Mouse (Mus musculus): ENCODE measurements around the gene Eif5b. TPM values are rescaled to one million over a fixed set of nuclear protein-coding genes. Genes with fewer than 3 reads are reported as not detected.
"Not testable (repeated sequence)": the region's sequence is repeated elsewhere in the genome, so short reads cannot be mapped to it uniquely, and the experiment has no call there.

Eif5b gene
- total RNA-seq, 2 experiments from 2014 or later: 41.6 to 46.9 TPM

- no peak for DNase-seq
These were observed 5.2 kb downstream of the Eif5b start for GRCm38 (mm10) chr1:38003046-38003445.

DNA sequence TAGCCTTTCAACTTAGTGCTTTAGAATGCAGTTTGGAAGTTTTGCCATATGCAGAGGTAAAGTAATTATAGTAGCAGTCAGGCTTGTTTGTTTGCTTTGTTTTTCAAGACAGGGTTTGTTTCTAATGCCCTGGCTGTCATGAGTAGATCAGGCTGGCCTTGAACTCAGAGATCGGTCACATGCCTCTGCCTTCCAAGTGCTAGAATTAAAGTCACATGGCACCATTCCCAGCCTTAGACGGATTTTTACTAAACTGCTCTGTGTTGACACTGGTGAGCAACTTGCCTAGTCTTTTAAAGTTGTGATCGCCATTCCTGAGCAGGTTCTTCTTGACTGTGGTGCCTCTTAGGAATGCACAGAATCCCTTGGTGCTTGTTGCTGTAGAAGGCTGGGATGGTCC is 8.9 kb downstream of the Eif5b start:
- peak; percentile 50 to 59 for DNase-seq

GRCm38 (mm10) chr1:38011647-38012046 is 13.8 kb downstream of the Eif5b start:
- no peak for DNase-seq

DNA sequence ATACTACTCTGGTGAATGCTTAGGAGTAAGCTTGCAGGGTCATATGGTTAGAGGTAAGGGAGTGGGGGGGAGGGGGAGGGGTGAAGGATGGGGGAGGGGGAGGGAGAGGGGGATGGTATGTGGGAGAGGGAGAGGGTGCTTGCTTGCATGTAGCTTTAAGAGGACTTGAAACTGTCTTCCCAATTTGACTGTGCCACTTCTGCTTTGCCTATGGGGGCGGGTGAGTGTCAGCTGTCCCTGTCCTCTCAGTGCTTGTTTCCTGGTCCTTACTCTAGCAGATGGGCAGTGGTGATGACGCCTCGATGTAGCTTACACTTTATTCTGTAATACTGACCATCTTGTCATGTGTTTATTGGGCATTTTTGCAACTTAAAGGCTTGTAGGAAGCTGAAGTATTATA is 14.3 kb downstream of the Eif5b start:
- peak in 1 of 2 experiments; percentile 21 for DNase-seq

- no peak for DNase-seq
These were observed 14.7 kb downstream of the Eif5b start for GRCm38 (mm10) chr1:38012509-38012908.

- no peak for DNase-seq
These were observed 16.9 kb downstream of the Eif5b start for GRCm38 (mm10) chr1:38014551-38015203.

- DNase-seq: no peak
These were observed 29.5 kb downstream of the Eif5b start for GRCm38 (mm10) chr1:38027301-38027700.

GRCm38 (mm10) chr1:38031391-38031790 is 33.6 kb downstream of the Eif5b start:
- no peak for DNase-seq

- no peak for DNase-seq
These were observed 37.7 kb downstream of the Eif5b start for GRCm38 (mm10) chr1:38035521-38035920.

DNA sequence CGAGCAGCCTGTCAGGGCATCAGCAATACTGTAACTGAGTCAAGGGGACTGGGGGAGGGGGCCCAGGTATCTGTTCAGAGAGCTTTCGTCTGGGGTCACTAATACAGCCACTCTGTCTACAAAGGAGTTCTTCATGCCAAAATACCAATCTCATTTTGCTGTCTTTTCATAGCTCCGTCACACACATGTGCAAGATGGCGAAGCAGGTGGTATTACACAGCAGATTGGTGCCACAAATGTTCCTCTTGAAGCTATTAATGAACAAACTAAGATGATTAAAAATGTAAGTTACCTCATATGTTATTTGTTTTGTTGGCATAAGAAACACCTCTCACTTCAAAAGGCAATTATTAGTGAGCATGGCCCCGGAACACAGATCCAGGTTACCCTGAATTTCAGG is 39.6 kb downstream of the Eif5b start:
- DNase-seq: no peak

GRCm38 (mm10) chr1:38038898-38039297 is 41.1 kb downstream of the Eif5b start:
- no peak for DNase-seq

DNA sequence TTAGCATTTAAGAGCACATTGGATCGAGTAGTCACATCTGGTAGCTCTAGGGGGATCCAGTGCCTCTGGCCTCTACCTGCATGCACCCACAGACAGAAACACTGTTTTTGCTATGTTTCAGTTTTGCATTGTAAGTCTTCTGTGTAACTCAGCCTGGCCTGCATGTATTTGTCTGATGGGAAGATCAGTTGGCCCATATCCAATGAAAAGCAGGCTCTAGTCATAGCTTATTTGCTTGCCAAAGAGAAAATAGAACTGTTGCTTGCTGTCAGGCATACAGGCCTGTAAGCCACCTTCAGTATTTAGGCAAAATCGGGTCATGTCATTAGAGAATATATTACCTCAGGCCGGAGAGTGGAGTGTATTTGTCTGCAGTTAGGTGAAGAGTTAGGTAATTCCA is 50.3 kb downstream of the Eif5b start:
- no peak for DNase-seq

- DNase-seq: no peak
These were observed 51.8 kb downstream of the Eif5b start for GRCm38 (mm10) chr1:38049562-38049961.

- DNase-seq: peak in 1 of 2 experiments; percentile 20
These were observed 57.4 kb downstream of the Eif5b start for GRCm38 (mm10) chr1:38055176-38055575.

GRCm38 (mm10) chr1:38058417-38058816 is 60.6 kb downstream of the Eif5b start:
- no peak for DNase-seq

GRCm38 (mm10) chr1:38062156-38062555 is 64.3 kb downstream of the Eif5b start:
- DNase-seq: not testable (repeated sequence)

DNA sequence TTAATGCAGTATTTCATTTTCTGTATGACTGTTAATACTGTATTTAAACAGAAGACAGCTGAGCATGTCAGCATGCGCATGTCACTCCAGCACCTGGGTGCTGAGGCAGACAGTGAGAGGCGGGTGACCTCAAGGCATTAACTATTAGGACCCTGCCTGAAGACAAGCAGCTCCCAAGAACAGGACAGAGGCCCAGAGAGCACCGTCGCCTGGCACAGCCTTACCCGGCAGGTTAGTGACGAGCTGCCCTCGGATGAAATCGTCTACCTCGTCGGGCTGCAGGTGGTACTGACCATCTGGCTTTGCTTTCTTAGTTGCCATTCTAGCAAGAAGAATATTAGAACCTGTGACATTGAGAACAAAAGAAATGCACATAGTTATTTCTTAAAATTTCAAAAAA is 69.5 kb downstream of the Eif5b start:
- DNase-seq: no peak

- peak in 1 of 2 experiments; percentile 7 for DNase-seq
These were observed 73.5 kb downstream of the Eif5b start for GRCm38 (mm10) chr1:38071326-38071725.

DNA sequence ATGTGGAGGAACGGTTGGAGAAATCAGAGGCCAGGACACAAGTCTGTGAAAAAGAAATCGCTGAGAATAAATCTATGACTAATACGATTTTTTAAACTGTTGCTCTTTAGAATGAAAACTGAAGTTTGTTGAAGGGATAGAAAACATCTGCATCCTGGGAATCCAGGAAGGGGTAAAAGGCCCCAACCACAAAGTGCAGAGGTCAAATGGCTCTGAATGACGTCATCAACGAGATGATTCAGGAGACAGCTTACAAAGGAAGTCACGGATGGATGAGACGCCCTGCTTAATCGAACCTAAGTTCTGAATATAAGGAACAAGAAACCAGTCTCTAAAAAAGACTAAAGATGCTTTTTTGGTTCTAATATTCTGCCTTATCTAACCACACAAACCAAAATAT is 83.5 kb downstream of the Eif5b start:
- no peak for DNase-seq

GRCm38 (mm10) chr1:38103214-38103613 is 105.4 kb downstream of the Eif5b start:
- no peak for DNase-seq

- DNase-seq: no peak
These were observed 106.0 kb downstream of the Eif5b start for GRCm38 (mm10) chr1:38103813-38104212.
